Mouse (Mus musculus) midbrain, embryonic 15.5 days (tissue): Measurements from ENCODE around the gene Tango2. TPM values are rescaled to one million over a fixed set of nuclear protein-coding genes. Genes with fewer than 3 reads are reported as not detected.

ENCODE experiments used
- ATAC-seq: fragments of 200-750 bp; cut with Nextera tagmentation; replicated peaks from 2 replicates; pipeline ENCODE4 v1.8.0; 2017; ENCODE audit warnings: moderate TSS enrichment
- H3K27ac ChIP-seq: fragments of 300-500 bp; sonication (generic); 2 replicates; pipeline ENCODE4 v1.5.1; 2015; ENCODE audit warnings: mild to moderate bottlenecking, inconsistent platforms
- H3K27me3 ChIP-seq: fragments of 300-500 bp; sonication (generic); replicated peaks from 2 replicates; pipeline ENCODE4 v1.6.1; 2015; ENCODE audit warnings: inconsistent platforms
- H3K36me3 ChIP-seq: fragments of 300-500 bp; sonication (generic); replicated peaks from 2 replicates; pipeline ENCODE4 v1.6.1; 2015; ENCODE audit warnings: inconsistent platforms
- H3K4me1 ChIP-seq: fragments of 300-500 bp; sonication (generic); 2 replicates; pipeline ENCODE4 v1.6.1; 2015; ENCODE audit warnings: inconsistent platforms
- H3K4me2 ChIP-seq: fragments of 300-500 bp; sonication (generic); 2 replicates; pipeline ENCODE4 v1.6.1; 2015; ENCODE audit warnings: inconsistent platforms, mild to moderate bottlenecking, moderate library complexity
- H3K4me3 ChIP-seq: fragments of 300-500 bp; sonication (generic); 2 replicates; pipeline ENCODE4 v1.5.1; 2015; ENCODE audit warnings: mild to moderate bottlenecking, inconsistent platforms
- H3K9ac ChIP-seq: fragments of 300-500 bp; sonication (generic); 2 replicates; pipeline ENCODE4 v1.6.1; 2015; ENCODE audit warnings: mild to moderate bottlenecking, inconsistent platforms
- H3K9me3 ChIP-seq: fragments of 300-500 bp; sonication (generic); 2 replicates; pipeline ENCODE4 v1.6.1; 2016; ENCODE audit warnings: inconsistent platforms
- WGBS: fragments of 180-500 bp; shearing (Covaris S2); methylation state at CpG from one replicate; pipeline ENCODE4 v1.1.7; 2015; ENCODE audit warnings: mixed read lengths; 5-methylcytosine and 5-hydroxymethylcytosine counted together
- polyA plus RNA-seq: library from polyadenylated mRNA; unstranded; fragments of >200 nt; fragmentation: Nextera tagmentation; extraction: Ambion mirVana; gene quantifications from 2 replicates; pipeline ENCODE4 v1.2.1, GENCODE M21; 2015

The Tango2 gene
- polyA plus RNA-seq, 1 experiment from 2014 or later, result 74.3 TPM

GRCm38 (mm10) chr16:18351313-18352055 lies 3.6 kb upstream of the Tango2 start:
- no peak overlapping the region for H3K4me3 ChIP-seq
- ATAC-seq, result no peak
- 0 out of 2 replicates have a peak, but pooled peaks cover 3% of the 10 kb centered on the region for H3K27me3 ChIP-seq
- H3K36me3 ChIP-seq, result 0 out of 2 replicates have a peak, but pooled peaks cover 3% of the 10 kb centered on the region
- WGBS, result 55% methylated on average over 5 of the region's 5 CpGs
- no peaks in the 10 kb centered on the region for H3K9me3 ChIP-seq
- no peak overlapping the region for H3K9ac ChIP-seq
- peaks cover 38% of the 10 kb centered on the region for H3K4me1 ChIP-seq
- no peak overlapping the region for H3K27ac ChIP-seq
- H3K4me2 ChIP-seq, result no peak overlapping the region

- Histone ChIP-seq H3K9me3 (no peaks in the 10 kb centered on the region), H3K27ac (no peak overlapping the region), H3K4me1 (peaks cover 44% of the 10 kb centered on the region), H3K4me3 (peak overlapping the region; percentile 64; the same call in 1 of the 2 replicates), H3K9ac (0 out of 2 replicates have a peak overlapping the region, but pooled peaks have one; percentile 1), H3K4me2 (peak overlapping the region; percentile 71), H3K36me3 (0 out of 2 replicates have a peak, but pooled peaks cover 3% of the 10 kb centered on the region), H3K27me3 (0 out of 2 replicates have a peak, but pooled peaks cover 3% of the 10 kb centered on the region)
- WGBS, result 72% methylated on average over 12 of the region's 12 CpGs
- ATAC-seq, result no peak
Measured at GRCm38 (mm10) chr16:18349761-18350325, 1.9 kb upstream of the Tango2 start.

- peak overlapping the region; percentile 71 for H3K4me2 ChIP-seq
- no peaks in the 10 kb centered on the region for H3K9me3 ChIP-seq
- peaks cover 53% of the 10 kb centered on the region for H3K4me1 ChIP-seq
- peak overlapping the region; percentile 63 for H3K27ac ChIP-seq
- no peak; the same call in 1 of the 2 replicates for ATAC-seq
- WGBS, result 0% methylated on average over 28 of the region's 28 CpGs
- peak overlapping the region; percentile 66 for H3K9ac ChIP-seq
- H3K27me3 ChIP-seq, result 0 out of 2 replicates have a peak, but pooled peaks cover 3% of the 10 kb centered on the region
- H3K4me3 ChIP-seq, result peak overlapping the region; percentile 64
- H3K36me3 ChIP-seq, result no peaks in the 10 kb centered on the region
Measured at GRCm38 (mm10) chr16:18348601-18349175, 785 bp upstream of the Tango2 start.

- Histone ChIP-seq H3K4me1 (peaks cover 55% of the 10 kb centered on the region), H3K27me3 (0 out of 2 replicates have a peak, but pooled peaks cover 3% of the 10 kb centered on the region), H3K4me2 (no peak overlapping the region), H3K9me3 (no peaks in the 10 kb centered on the region), H3K4me3 (no peak overlapping the region), H3K9ac (no peak overlapping the region; the same call in 1 of the 2 replicates), H3K36me3 (no peaks in the 10 kb centered on the region), H3K27ac (0 out of 2 replicates have a peak overlapping the region, but pooled peaks have one; percentile 22)
- under 1% methylated on average over 3 of the region's 3 CpGs for WGBS
- ATAC-seq, result 0 out of 2 replicates have a peak, but pooled peaks have one; percentile 1
Measured at GRCm38 (mm10) chr16:18345243-18345642, 2.7 kb downstream of the Tango2 start.

GRCm38 (mm10) chr16:18343778-18344177 lies 4.1 kb downstream of the Tango2 start:
- H3K36me3 ChIP-seq, result no peaks in the 10 kb centered on the region

GRCm38 (mm10) chr16:18342650-18343570 lies 5.0 kb downstream of the Tango2 start:
- H3K27ac ChIP-seq, result peak overlapping the region; percentile 65
- H3K27me3 ChIP-seq, result no peaks in the 10 kb centered on the region
- no peaks in the 10 kb centered on the region for H3K36me3 ChIP-seq
- H3K9ac ChIP-seq, result peak overlapping the region; percentile 51
- WGBS, result 40% methylated on average over 9 of the region's 9 CpGs
- H3K9me3 ChIP-seq, result no peaks in the 10 kb centered on the region
- H3K4me3 ChIP-seq, result peak overlapping the region; percentile 74
- no peak; the same call in 1 of the 2 replicates for ATAC-seq
- H3K4me2 ChIP-seq, result peak overlapping the region; percentile 67
- peaks cover 44% of the 10 kb centered on the region for H3K4me1 ChIP-seq

More at GRCm38 (mm10) chr16:18343778-18344177, 4.1 kb downstream of the Tango2 start:
- H3K4me3 ChIP-seq, result peak overlapping the region; percentile 74
- peak; percentile 91 for ATAC-seq
- peak overlapping the region; percentile 81 for H3K27ac ChIP-seq
- peaks cover 44% of the 10 kb centered on the region for H3K4me1 ChIP-seq
- peak overlapping the region; percentile 67 for H3K4me2 ChIP-seq
- no peaks in the 10 kb centered on the region for H3K9me3 ChIP-seq
- WGBS, result 0% methylated on average over 38 of the region's 38 CpGs
- H3K9ac ChIP-seq, result peak overlapping the region; percentile 51
- no peaks in the 10 kb centered on the region for H3K27me3 ChIP-seq

GRCm38 (mm10) chr16:18342076-18342475 lies 5.8 kb downstream of the Tango2 start:
- no peaks in the 10 kb centered on the region; the same call in 1 of the 2 replicates for H3K36me3 ChIP-seq
- H3K9ac ChIP-seq, result no peak overlapping the region
- H3K27ac ChIP-seq, result no peak overlapping the region
- ATAC-seq, result no peak
- H3K9me3 ChIP-seq, result no peaks in the 10 kb centered on the region
- peaks cover 36% of the 10 kb centered on the region for H3K4me1 ChIP-seq
- no peaks in the 10 kb centered on the region for H3K27me3 ChIP-seq
- H3K4me2 ChIP-seq, result 0 out of 2 replicates have a peak overlapping the region, but pooled peaks have one; percentile 67
- H3K4me3 ChIP-seq, result no peak overlapping the region
- 65% methylated on average over 2 of the region's 2 CpGs for WGBS

GRCm38 (mm10) chr16:18341605-18342004 lies 6.3 kb downstream of the Tango2 start:
- no peak for ATAC-seq
- peaks cover 33% of the 10 kb centered on the region for H3K4me1 ChIP-seq

GRCm38 (mm10) chr16:18339866-18340265 lies 8.0 kb downstream of the Tango2 start:
- 77% methylated on average over 1 of the region's 1 CpGs for WGBS
- Histone ChIP-seq H3K9ac (no peak overlapping the region), H3K27ac (no peak overlapping the region), H3K4me1 (peaks cover 27% of the 10 kb centered on the region), H3K4me3 (no peak overlapping the region), H3K36me3 (peaks cover under 1% of the 10 kb centered on the region; the same call in 1 of the 2 replicates), H3K4me2 (no peak overlapping the region), H3K9me3 (no peaks in the 10 kb centered on the region), H3K27me3 (no peaks in the 10 kb centered on the region)
- ATAC-seq, result no peak

More at GRCm38 (mm10) chr16:18341605-18342004, 6.3 kb downstream of the Tango2 start:
- 92% methylated on average over 8 of the region's 8 CpGs for WGBS
- no peaks in the 10 kb centered on the region; the same call in 1 of the 2 replicates for H3K36me3 ChIP-seq
- no peak overlapping the region for H3K4me2 ChIP-seq
- H3K4me3 ChIP-seq, result no peak overlapping the region
- H3K9me3 ChIP-seq, result no peaks in the 10 kb centered on the region
- H3K9ac ChIP-seq, result no peak overlapping the region
- H3K27me3 ChIP-seq, result no peaks in the 10 kb centered on the region
- no peak overlapping the region for H3K27ac ChIP-seq

GRCm38 (mm10) chr16:18337261-18337660 lies 10.6 kb downstream of the Tango2 start:
- Histone ChIP-seq H3K4me2 (no peak overlapping the region), H3K4me3 (no peak overlapping the region), H3K27ac (no peak overlapping the region), H3K9ac (no peak overlapping the region), H3K9me3 (no peaks in the 10 kb centered on the region), H3K36me3 (peaks cover 2% of the 10 kb centered on the region; the same call in 1 of the 2 replicates), H3K27me3 (no peaks in the 10 kb centered on the region), H3K4me1 (peaks cover 6% of the 10 kb centered on the region; the same call in 1 of the 2 replicates)
- no peak for ATAC-seq
- WGBS, result 90% methylated on average over 4 of the region's 4 CpGs

- Histone ChIP-seq H3K9ac (no peak overlapping the region), H3K36me3 (peaks cover 2% of the 10 kb centered on the region; the same call in 1 of the 2 replicates), H3K27ac (no peak overlapping the region), H3K4me3 (no peak overlapping the region), H3K4me2 (no peak overlapping the region), H3K9me3 (no peaks in the 10 kb centered on the region), H3K4me1 (peaks cover 5% of the 10 kb centered on the region; the same call in 1 of the 2 replicates), H3K27me3 (no peaks in the 10 kb centered on the region)
- 96% methylated on average over 3 of the region's 3 CpGs for WGBS
- ATAC-seq, result no peak
Measured at GRCm38 (mm10) chr16:18335981-18336380, 11.9 kb downstream of the Tango2 start.
